Mouse (Mus musculus) hindbrain, embryonic 12.5 days (tissue): ENCODE results near the gene Tmem132b. TPM values are rescaled to one million over a fixed set of nuclear protein-coding genes. Genes with fewer than 3 reads are reported as not detected.
A peak's percentile ranks its signal among the peaks of the same experiment; 100 is the strongest.

Experiments used
- ATAC-seq: fragments of 200-750 bp; cut with Nextera tagmentation; 2 replicates; pipeline ENCODE4 v1.8.0; 2017; ENCODE audit warnings: moderate TSS enrichment; ENCODE audit not compliant: low FRiP score
- H3K27ac ChIP-seq: fragments of 300-500 bp; sonication (generic); 2 replicates; pipeline ENCODE4 v1.5.1; 2016; ENCODE audit warnings: mild to moderate bottlenecking
- H3K27me3 ChIP-seq: fragments of 300-500 bp; sonication (generic); 2 replicates; pipeline ENCODE4 v1.6.1; 2016; ENCODE audit warnings: mild to moderate bottlenecking
- H3K36me3 ChIP-seq: fragments of 300-500 bp; sonication (generic); 2 replicates; pipeline ENCODE4 v1.6.1; 2016; ENCODE audit warnings: mild to moderate bottlenecking
- H3K4me1 ChIP-seq: fragments of 300-500 bp; sonication (generic); 2 replicates; pipeline ENCODE4 v1.6.1; 2016
- H3K4me2 ChIP-seq: fragments of 300-500 bp; sonication (generic); replicated peaks from 2 replicates; pipeline ENCODE4 v1.6.1; 2016; ENCODE audit warnings: mild to moderate bottlenecking
- H3K4me3 ChIP-seq: fragments of 300-500 bp; sonication (generic); 2 replicates; pipeline ENCODE4 v1.5.1; 2016; ENCODE audit warnings: mild to moderate bottlenecking
- H3K9ac ChIP-seq: fragments of 300-500 bp; sonication (generic); 2 replicates; pipeline ENCODE4 v1.6.1; 2016; ENCODE audit warnings: mild to moderate bottlenecking, moderate library complexity
- H3K9me3 ChIP-seq: fragments of 300-500 bp; sonication (generic); replicated peaks from 2 replicates; pipeline ENCODE4 v1.6.1; 2016; ENCODE audit warnings: mild to moderate bottlenecking
- WGBS: fragments of 180-500 bp; shearing (Covaris S2); methylation state at CpG from one replicate; pipeline ENCODE4 v1.1.7; 2016; 5-methylcytosine and 5-hydroxymethylcytosine counted together
- polyA plus RNA-seq: library from polyadenylated mRNA; unstranded; fragments of >200 nt; fragmentation: Nextera tagmentation; extraction: Ambion mirVana; gene quantifications from 2 replicates; pipeline ENCODE4 v1.2.1, GENCODE M21; 2016

Tmem132b gene
- polyA plus RNA-seq, 1 experiment from 2014 or later, result 2.4 TPM

DNA sequence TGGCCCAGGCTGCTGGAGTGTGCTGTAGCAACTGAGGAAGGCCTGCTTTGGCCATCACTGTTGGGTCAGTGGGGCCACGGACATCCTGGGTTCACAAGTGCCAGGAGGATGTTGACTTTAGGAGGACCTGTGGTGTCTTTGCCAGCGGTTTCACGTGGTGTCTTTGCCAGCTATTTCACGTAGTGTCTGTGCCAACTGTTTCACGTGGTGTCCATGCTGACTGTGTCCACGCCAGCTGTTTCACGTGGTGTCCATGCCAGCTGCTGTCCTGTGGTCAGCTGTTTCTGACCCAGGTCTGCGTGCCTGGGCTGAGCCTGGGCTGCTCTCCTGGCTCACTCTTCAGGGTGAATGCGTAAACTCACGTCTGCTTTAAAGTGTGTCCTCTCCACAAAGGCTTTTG lies 35.9 kb upstream of the Tmem132b start:
- Histone ChIP-seq H3K4me3 (no peak overlapping the region), H3K27ac (no peak overlapping the region), H3K4me2 (no peak overlapping the region), H3K36me3 (peaks cover 48% of the 10 kb centered on the region), H3K4me1 (peaks cover 3% of the 10 kb centered on the region), H3K27me3 (no peaks in the 10 kb centered on the region), H3K9ac (no peak overlapping the region), H3K9me3 (no peaks in the 10 kb centered on the region)
- 90% methylated on average over 10 of the region's 10 CpGs for WGBS
- no peak for ATAC-seq

DNA sequence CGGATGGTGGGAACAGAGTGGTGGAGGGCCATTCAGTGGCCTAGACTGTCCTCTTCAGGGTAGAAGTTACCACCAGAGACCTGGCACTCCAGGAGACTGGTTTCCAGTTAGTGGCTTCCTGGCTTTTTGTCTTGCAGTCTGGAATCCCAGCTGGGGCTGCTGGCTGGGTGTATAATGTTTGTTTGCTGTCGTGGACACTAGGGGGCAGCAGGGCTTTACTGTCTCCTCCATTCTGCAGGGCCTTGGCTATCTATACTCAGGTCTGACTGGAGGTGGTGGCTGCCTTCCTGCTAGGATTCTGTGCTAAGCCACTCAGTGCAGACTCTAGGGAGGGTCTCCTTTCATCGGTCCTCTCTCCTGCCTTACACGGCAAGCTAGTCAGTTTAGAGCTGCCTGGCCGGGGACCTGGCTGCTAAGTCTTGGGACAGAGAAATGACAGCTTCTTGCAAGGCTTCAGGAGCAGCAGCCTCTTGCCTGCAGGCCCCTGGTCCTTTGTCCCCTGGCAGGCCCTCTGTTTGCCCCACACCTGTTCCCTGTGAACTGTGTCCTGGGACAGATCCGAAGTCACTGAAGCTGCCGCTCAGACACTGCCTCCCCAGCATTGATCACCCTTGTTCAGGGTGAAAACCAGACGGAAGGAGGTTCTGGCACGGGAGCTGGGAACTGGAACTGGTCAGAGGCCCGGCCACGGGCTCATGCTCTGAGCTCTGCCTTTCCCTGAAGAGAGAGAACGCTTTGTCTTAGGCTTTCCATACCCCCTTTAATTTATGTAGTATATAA lies 33.6 kb upstream of the Tmem132b start:
- WGBS, result 71% methylated on average over 12 of the region's 12 CpGs
- Histone ChIP-seq H3K36me3 (peaks cover 32% of the 10 kb centered on the region), H3K9me3 (no peaks in the 10 kb centered on the region), H3K4me1 (peaks cover 8% of the 10 kb centered on the region), H3K27ac (0 out of 2 replicates have a peak overlapping the region, but pooled peaks have one; percentile 40), H3K4me2 (no peak overlapping the region), H3K27me3 (no peaks in the 10 kb centered on the region), H3K4me3 (no peak overlapping the region), H3K9ac (no peak overlapping the region)
- peak; percentile 71; the same call in 1 of the 2 replicates for ATAC-seq

DNA sequence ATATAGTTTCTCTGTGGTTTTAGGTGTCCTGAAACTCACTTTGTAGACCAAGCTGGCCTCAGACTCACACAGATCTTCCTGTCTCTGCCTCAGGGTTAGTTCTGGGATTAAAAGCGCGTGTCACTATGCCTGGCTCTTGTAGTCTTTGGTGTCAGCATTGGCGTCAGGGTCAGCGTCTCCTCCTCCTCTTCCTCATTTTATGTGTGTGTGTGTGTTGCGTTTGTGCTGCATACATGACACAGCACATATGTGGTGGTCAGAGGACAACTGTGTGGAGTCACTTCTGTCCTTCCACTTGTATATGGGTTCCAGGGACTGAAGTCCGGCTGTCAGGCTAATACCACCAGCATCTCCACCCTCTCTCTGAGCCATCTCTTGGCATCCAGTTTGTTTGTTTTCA lies 30.1 kb upstream of the Tmem132b start:
- no peak overlapping the region for H3K27ac ChIP-seq
- no peak overlapping the region for H3K4me3 ChIP-seq
- peaks cover 13% of the 10 kb centered on the region for H3K4me1 ChIP-seq
- peaks cover 27% of the 10 kb centered on the region for H3K36me3 ChIP-seq
- H3K9me3 ChIP-seq, result no peaks in the 10 kb centered on the region
- H3K27me3 ChIP-seq, result no peaks in the 10 kb centered on the region
- ATAC-seq, result no peak
- WGBS, result 89% methylated on average over 6 of the region's 6 CpGs
- H3K4me2 ChIP-seq, result no peak overlapping the region
- H3K9ac ChIP-seq, result no peak overlapping the region

DNA sequence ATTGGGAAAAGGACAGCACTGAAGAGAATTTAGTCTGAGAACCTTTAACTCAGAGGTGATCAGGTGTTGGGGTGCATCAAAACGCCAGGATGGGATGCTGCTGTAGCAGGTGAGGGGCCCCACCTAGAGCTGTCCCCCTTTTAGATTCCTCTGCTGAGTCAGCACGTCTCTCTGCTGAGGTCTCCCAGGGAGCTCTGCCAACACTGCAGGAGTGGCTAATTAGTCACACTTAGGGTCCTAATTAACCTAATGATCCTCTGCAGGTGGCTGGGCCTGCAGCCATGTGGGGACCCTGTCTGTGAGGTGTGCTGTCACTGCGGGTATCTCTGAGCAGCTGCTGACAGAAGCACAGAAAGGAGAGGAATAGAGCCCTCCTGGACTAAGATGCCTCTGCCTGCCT lies 29.4 kb upstream of the Tmem132b start:
- Histone ChIP-seq H3K4me1 (peaks cover 13% of the 10 kb centered on the region), H3K36me3 (peaks cover 30% of the 10 kb centered on the region), H3K27me3 (no peaks in the 10 kb centered on the region), H3K9me3 (no peaks in the 10 kb centered on the region), H3K4me3 (no peak overlapping the region), H3K9ac (no peak overlapping the region), H3K27ac (0 out of 2 replicates have a peak overlapping the region, but pooled peaks have one; percentile 17), H3K4me2 (no peak overlapping the region)
- no peak for ATAC-seq
- WGBS, result 47% methylated on average over 3 of the region's 3 CpGs

DNA sequence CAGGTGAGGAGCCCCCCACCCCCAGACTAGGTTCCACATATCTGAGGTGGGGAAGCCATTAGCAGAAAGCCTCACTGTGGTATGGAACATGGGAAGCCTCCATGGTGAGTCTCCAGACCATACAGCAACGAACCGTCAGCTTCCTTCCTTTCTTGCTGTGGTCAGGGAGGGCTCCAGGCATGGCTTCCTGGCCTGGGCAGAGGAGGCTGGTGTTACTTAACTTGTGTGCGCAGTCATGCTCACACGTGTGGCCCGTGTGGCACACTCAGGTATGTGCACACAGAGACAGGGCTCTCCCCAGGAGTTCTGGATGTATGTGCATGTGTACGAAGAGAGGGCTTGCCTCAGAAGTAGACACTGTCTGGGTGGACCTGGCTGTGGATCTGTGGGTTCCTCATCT lies 27.9 kb upstream of the Tmem132b start:
- Histone ChIP-seq H3K27ac (no peak overlapping the region), H3K4me2 (no peak overlapping the region), H3K9me3 (no peaks in the 10 kb centered on the region), H3K4me1 (peaks cover 10% of the 10 kb centered on the region; the same call in 1 of the 2 replicates), H3K27me3 (no peaks in the 10 kb centered on the region), H3K36me3 (peaks cover 38% of the 10 kb centered on the region), H3K4me3 (no peak overlapping the region), H3K9ac (no peak overlapping the region)
- 95% methylated on average over 6 of the region's 6 CpGs for WGBS
- no peak for ATAC-seq

DNA sequence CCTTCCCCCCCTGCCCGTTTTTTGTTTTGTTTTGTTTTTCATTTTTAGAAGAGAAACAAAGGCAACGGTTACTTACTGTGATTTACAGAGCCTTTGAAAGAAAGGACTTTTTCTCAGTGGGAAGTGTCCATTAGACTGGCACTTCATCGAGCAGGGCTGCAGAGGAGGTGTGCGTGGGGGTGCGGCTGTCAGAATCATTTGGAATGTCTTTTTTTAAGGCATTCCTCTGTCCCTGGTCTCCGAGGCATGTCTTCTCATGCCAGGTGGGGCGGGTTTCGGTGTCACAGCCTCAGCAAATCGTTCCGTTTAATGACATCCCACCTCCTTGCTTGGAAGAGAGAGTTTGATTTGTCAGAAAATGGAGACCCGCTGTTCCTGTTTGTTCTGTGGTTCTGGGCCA lies 26.9 kb upstream of the Tmem132b start:
- H3K27ac ChIP-seq, result no peak overlapping the region
- H3K36me3 ChIP-seq, result peaks cover 45% of the 10 kb centered on the region
- no peak overlapping the region for H3K9ac ChIP-seq
- H3K27me3 ChIP-seq, result no peaks in the 10 kb centered on the region
- WGBS, result 68% methylated on average over 11 of the region's 11 CpGs
- no peak for ATAC-seq
- no peak overlapping the region for H3K4me2 ChIP-seq
- H3K4me3 ChIP-seq, result no peak overlapping the region
- H3K9me3 ChIP-seq, result no peaks in the 10 kb centered on the region
- peaks cover 10% of the 10 kb centered on the region; the same call in 1 of the 2 replicates for H3K4me1 ChIP-seq

DNA sequence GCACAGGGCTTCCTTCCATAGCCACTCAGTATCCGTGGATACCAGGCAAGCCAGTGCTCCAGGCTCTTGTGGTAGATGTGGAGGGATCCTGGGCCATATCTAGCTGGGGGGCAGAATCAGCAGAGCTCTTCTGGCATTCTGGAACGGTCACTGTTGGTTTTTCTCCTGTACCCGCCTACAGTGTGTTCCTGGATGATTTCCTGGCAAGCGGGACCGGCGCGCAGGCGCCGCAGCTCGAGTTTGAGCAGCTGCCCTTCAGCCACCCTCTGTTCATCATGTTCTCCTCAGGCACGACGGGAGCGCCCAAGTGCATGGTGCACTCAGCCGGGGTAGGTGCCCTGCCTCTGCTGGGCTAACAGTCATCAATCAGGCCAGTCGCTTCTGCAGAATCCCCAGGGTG lies 25.6 kb upstream of the Tmem132b start:
- WGBS, result 71% methylated on average over 15 of the region's 15 CpGs
- no peaks in the 10 kb centered on the region for H3K9me3 ChIP-seq
- H3K4me3 ChIP-seq, result no peak overlapping the region
- peaks cover 52% of the 10 kb centered on the region for H3K36me3 ChIP-seq
- H3K4me1 ChIP-seq, result peaks cover 10% of the 10 kb centered on the region; the same call in 1 of the 2 replicates
- 0 out of 2 replicates have a peak overlapping the region, but pooled peaks have one; percentile 9 for H3K27ac ChIP-seq
- 0 out of 2 replicates have a peak, but pooled peaks have one; percentile 20 for ATAC-seq
- H3K27me3 ChIP-seq, result no peaks in the 10 kb centered on the region
- H3K4me2 ChIP-seq, result no peak overlapping the region
- H3K9ac ChIP-seq, result no peak overlapping the region

DNA sequence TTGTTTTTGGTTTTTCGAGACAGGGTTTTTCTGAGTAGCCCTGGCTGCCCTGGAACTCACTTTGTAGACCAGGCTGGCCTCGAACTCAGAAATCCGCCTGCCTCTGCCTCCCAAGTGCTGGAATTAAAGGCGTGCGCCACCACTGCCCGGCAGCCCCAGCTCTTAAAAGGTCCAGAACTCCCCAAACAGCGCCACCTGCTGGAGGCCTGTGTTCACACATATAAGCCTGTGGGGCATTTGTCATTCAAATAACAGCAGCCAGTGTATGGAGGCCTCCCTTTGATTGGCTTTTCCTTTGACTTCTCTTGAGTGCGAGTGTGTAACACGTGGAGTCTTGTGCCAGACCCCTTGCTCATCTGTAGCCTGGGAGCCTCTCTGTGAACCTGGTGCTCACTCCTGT lies 24.0 kb upstream of the Tmem132b start:
- peaks cover 6% of the 10 kb centered on the region; the same call in 1 of the 2 replicates for H3K4me1 ChIP-seq
- no peaks in the 10 kb centered on the region for H3K27me3 ChIP-seq
- no peak overlapping the region for H3K4me2 ChIP-seq
- no peak overlapping the region for H3K9ac ChIP-seq
- H3K9me3 ChIP-seq, result no peaks in the 10 kb centered on the region
- 91% methylated on average over 9 of the region's 9 CpGs for WGBS
- no peak for ATAC-seq
- no peak overlapping the region for H3K27ac ChIP-seq
- H3K36me3 ChIP-seq, result peaks cover 66% of the 10 kb centered on the region
- no peak overlapping the region for H3K4me3 ChIP-seq

DNA sequence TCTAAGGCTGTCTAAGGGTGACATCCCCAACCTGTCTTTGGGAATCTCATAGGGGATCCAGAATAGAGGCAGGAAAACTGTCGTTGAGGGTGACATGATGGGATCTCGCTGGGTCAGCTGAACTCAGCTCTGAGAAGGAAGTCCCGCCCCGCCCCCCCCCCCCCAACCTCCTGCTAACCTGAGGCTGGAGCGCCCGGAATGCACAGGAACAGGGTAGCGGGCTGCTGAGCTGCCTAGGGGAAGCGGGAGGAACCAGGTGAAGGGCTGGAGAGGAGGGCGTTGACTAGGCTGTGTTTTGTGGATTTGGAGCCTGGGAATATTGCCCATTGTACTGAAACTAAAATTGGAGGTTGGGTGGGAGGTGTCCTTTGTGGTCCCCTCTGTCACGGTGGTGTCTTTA lies 23.6 kb upstream of the Tmem132b start:
- Histone ChIP-seq H3K27ac (no peak overlapping the region), H3K4me1 (peaks cover 6% of the 10 kb centered on the region; the same call in 1 of the 2 replicates), H3K4me3 (no peak overlapping the region), H3K9me3 (no peaks in the 10 kb centered on the region), H3K27me3 (no peaks in the 10 kb centered on the region), H3K4me2 (no peak overlapping the region), H3K9ac (no peak overlapping the region), H3K36me3 (peaks cover 70% of the 10 kb centered on the region)
- no peak for ATAC-seq
- WGBS, result 90% methylated on average over 9 of the region's 10 CpGs

DNA sequence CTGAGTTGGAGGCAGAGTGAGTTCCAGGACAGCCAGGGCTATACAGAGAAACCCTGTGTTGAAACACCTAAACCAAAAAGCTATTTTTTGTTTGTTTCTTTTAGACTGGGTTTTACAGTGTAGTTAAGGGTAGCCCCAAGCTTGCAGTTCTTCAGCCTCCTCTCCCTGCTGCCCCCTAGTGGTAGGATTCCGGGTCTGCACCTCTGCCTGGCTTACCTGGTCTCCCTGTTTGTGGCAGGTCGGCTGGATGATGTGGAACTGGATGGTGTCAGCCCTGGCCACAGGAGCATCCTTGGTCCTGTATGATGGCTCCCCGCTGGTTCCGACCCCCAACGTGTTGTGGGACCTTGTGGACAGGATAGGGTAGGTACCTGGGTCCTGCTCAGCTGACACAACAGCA lies 22.0 kb upstream of the Tmem132b start:
- Histone ChIP-seq H3K27ac (no peak overlapping the region), H3K36me3 (peaks cover 73% of the 10 kb centered on the region), H3K4me2 (no peak overlapping the region), H3K4me1 (peaks cover 6% of the 10 kb centered on the region; the same call in 1 of the 2 replicates), H3K9ac (no peak overlapping the region), H3K27me3 (no peaks in the 10 kb centered on the region), H3K4me3 (no peak overlapping the region), H3K9me3 (no peaks in the 10 kb centered on the region)
- ATAC-seq, result no peak
- WGBS, result 54% methylated on average over 5 of the region's 5 CpGs

DNA sequence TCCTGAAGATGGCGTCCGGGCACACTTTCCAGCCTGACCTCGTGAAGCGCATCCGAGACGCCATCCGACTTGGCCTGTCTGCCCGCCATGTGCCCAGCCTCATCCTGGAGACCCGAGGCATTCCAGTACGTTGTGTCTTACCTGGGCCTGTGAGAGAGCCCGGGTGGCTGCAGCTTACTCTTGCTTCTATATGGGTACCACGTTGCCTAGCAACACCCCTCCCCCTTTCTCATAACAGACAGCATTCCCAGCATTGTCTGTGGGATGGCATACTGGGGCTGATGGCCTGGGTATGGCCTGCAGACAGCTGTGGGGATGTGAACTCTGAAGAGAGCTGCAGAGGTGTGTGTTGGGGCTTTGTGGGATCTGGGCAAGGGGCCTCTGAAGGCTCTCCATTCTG lies 16.6 kb upstream of the Tmem132b start:
- WGBS, result 86% methylated on average over 12 of the region's 12 CpGs
- no peak overlapping the region for H3K4me2 ChIP-seq
- peaks cover 7% of the 10 kb centered on the region for H3K4me1 ChIP-seq
- 0 out of 2 replicates have a peak, but pooled peaks have one; percentile 6 for ATAC-seq
- H3K36me3 ChIP-seq, result peaks cover 74% of the 10 kb centered on the region
- H3K27me3 ChIP-seq, result no peaks in the 10 kb centered on the region
- H3K9me3 ChIP-seq, result no peaks in the 10 kb centered on the region
- H3K27ac ChIP-seq, result no peak overlapping the region
- no peak overlapping the region for H3K9ac ChIP-seq
- no peak overlapping the region for H3K4me3 ChIP-seq

DNA sequence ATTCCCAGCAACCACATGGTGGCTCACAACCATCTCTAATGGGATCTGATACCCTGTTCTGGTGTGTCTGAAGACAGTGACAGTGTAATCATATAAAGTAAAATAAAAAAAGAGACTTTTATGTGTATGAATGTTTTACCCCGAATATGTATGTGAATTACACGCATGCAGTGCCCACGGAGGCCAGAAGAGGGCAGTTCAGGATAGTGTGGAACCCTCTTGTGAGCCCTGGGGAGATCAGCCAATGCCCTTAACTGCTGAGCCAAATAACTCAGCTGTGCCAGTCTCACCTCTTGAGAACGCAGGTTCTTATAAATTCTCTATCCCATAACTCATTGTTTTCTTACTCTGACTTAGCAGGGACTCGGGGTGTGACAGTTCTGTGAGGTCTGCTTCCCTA lies 12.9 kb upstream of the Tmem132b start:
- Histone ChIP-seq H3K4me1 (peaks cover 11% of the 10 kb centered on the region), H3K27ac (no peak overlapping the region), H3K27me3 (no peaks in the 10 kb centered on the region), H3K9ac (no peak overlapping the region), H3K9me3 (no peaks in the 10 kb centered on the region), H3K4me3 (no peak overlapping the region), H3K4me2 (no peak overlapping the region), H3K36me3 (peaks cover 40% of the 10 kb centered on the region)
- 65% methylated on average over 5 of the region's 5 CpGs for WGBS
- no peak for ATAC-seq
